Mouse (Mus musculus) liver, adult 2 months (tissue): ENCODE measurements around the gene Trnau1ap. TPM values are rescaled to one million over a fixed set of nuclear protein-coding genes. Genes with fewer than 3 reads are reported as not detected.
A peak's percentile ranks its signal among the peaks of the same experiment; 100 is the strongest.

Experiments used
- DNase-seq: peaks from one replicate; pipeline ENCODE4 v3.0.0-alpha.2; 2011; ENCODE audit warnings: low read depth, low spot score; ENCODE audit errors: extremely low read depth
- H3K27ac ChIP-seq: fragments of 200-500 bp; replicated peaks from 2 replicates; pipeline ENCODE4 v1.5.1; 2012; ENCODE audit warnings: low read depth, mild to moderate bottlenecking, control low read depth, inconsistent platforms, low read length; ENCODE audit not compliant: insufficient read depth
- H3K27me3 ChIP-seq: fragments of 200-500 bp; 2 replicates; pipeline ENCODE4 v1.6.1; 2012; ENCODE audit warnings: mild to moderate bottlenecking, moderate library complexity, low read length, inconsistent platforms; ENCODE audit not compliant: control insufficient read depth, insufficient read depth
- H3K36me3 ChIP-seq: fragments of 200-500 bp; 2 replicates; pipeline ENCODE4 v1.6.1; 2012; ENCODE audit warnings: low read length, inconsistent platforms; ENCODE audit not compliant: control insufficient read depth, insufficient read depth
- H3K4me1 ChIP-seq: fragments of 200-500 bp; 2 replicates; pipeline ENCODE4 v1.6.1; 2011; ENCODE audit warnings: low read length; ENCODE audit not compliant: control insufficient read depth, insufficient read depth
- H3K4me3 ChIP-seq: fragments of 200-500 bp; 2 replicates; pipeline ENCODE4 v1.5.1; 2011; ENCODE audit warnings: low read depth, mild to moderate bottlenecking, control low read depth, low read length, moderate library complexity; ENCODE audit not compliant: insufficient read depth
- H3K79me2 ChIP-seq: fragments of 200-500 bp; 2 replicates; pipeline ENCODE4 v1.6.1; 2012; ENCODE audit warnings: inconsistent platforms, mild to moderate bottlenecking, low read length, moderate library complexity; ENCODE audit not compliant: control insufficient read depth, insufficient read depth
- H3K9ac ChIP-seq: fragments of 200-500 bp; 2 replicates; pipeline ENCODE4 v1.6.1; 2012; ENCODE audit warnings: low read depth, mild to moderate bottlenecking, control low read depth, inconsistent platforms, low read length
- CTCF ChIP-seq: fragments of 200-500 bp; IDR thresholded peaks from 2 replicates; pipeline ENCODE4 v1.5.1; 2011; ENCODE audit warnings: low read depth, low read length, control low read depth
- POLR2A ChIP-seq: fragments of 200-500 bp; IDR thresholded peaks from 2 replicates; pipeline ENCODE4 v1.6.1; 2011; ENCODE audit warnings: low read length, control low read depth; ENCODE audit not compliant: insufficient read depth; ENCODE audit errors: extremely low read depth
- WGBS: fragments of 180-500 bp; shearing (Covaris S2); methylation state at CpG from one replicate; pipeline ENCODE4 v1.1.7; 2018; 5-methylcytosine and 5-hydroxymethylcytosine counted together
- polyA plus RNA-seq: library from polyadenylated mRNA; depleted of rRNA; stranded (reverse); fragments of >200 nt; gene quantifications from 2 replicates; pipeline ENCODE4 v1.2.3, GENCODE M21; 2012
- total RNA-seq: library from RNA; depleted of rRNA; stranded (reverse); fragments of >200 nt; gene quantifications from 2 replicates; pipeline ENCODE4 v1.2.3, GENCODE M21; 2014

The Trnau1ap gene
- total and polyA plus RNA-seq, 2 experiments = 12.2 to 29.5 TPM

GRCm38 (mm10) chr4:132338943-132339342 lies 9.6 kb upstream of the Trnau1ap start:
- H3K27ac ChIP-seq = no peak overlapping the region
- H3K9ac ChIP-seq = no peak overlapping the region
- peaks cover 8% of the 10 kb centered on the region for H3K79me2 ChIP-seq
- no peaks in the 10 kb centered on the region for H3K27me3 ChIP-seq
- WGBS = 77% methylated on average over 13 of the region's 13 CpGs
- no peaks in the 10 kb centered on the region for H3K36me3 ChIP-seq
- no peak for TF ChIP-seq POLR2A
- no peak for TF ChIP-seq CTCF
- no peak for DNase-seq
- H3K4me3 ChIP-seq = no peak overlapping the region
- no peaks in the 10 kb centered on the region for H3K4me1 ChIP-seq

- Histone ChIP-seq H3K4me3 (no peak overlapping the region), H3K9ac (no peak overlapping the region), H3K27me3 (no peaks in the 10 kb centered on the region), H3K4me1 (peaks cover 8% of the 10 kb centered on the region), H3K36me3 (no peaks in the 10 kb centered on the region), H3K27ac (no peak overlapping the region), H3K79me2 (0 out of 2 replicates have a peak, but pooled peaks cover 6% of the 10 kb centered on the region)
- DNase-seq = no peak
- no peak for TF ChIP-seq POLR2A
- no peak for TF ChIP-seq CTCF
- WGBS = 67% methylated on average over 6 of the region's 6 CpGs
Measured at GRCm38 (mm10) chr4:132332880-132333279, 3.5 kb upstream of the Trnau1ap start.

- DNase-seq = no peak
- Histone ChIP-seq H3K27ac (no peak overlapping the region), H3K36me3 (no peaks in the 10 kb centered on the region), H3K27me3 (no peaks in the 10 kb centered on the region), H3K9ac (no peak overlapping the region), H3K4me1 (peaks cover 8% of the 10 kb centered on the region), H3K4me3 (no peak overlapping the region), H3K79me2 (0 out of 2 replicates have a peak, but pooled peaks cover 6% of the 10 kb centered on the region)
- WGBS = 84% methylated on average over 3 of the region's 3 CpGs
- no peak for TF ChIP-seq POLR2A
- no peak for TF ChIP-seq CTCF
Measured at GRCm38 (mm10) chr4:132331960-132332359, 2.6 kb upstream of the Trnau1ap start.

- peak overlapping the region; percentile 79 for H3K9ac ChIP-seq
- H3K27ac ChIP-seq = peak overlapping the region; percentile 86
- peaks cover 8% of the 10 kb centered on the region for H3K4me1 ChIP-seq
- peaks cover 3% of the 10 kb centered on the region; the same call in 1 of the 2 replicates for H3K36me3 ChIP-seq
- H3K79me2 ChIP-seq = 0 out of 2 replicates have a peak, but pooled peaks cover 6% of the 10 kb centered on the region
- TF ChIP-seq POLR2A (no peak), CTCF (no peak)
- DNase-seq = peak; percentile 61
- WGBS = 10% methylated on average over 10 of the region's 10 CpGs
- H3K4me3 ChIP-seq = peak overlapping the region; percentile 81
- no peaks in the 10 kb centered on the region for H3K27me3 ChIP-seq
Measured at GRCm38 (mm10) chr4:132329835-132330354, 557 bp upstream of the Trnau1ap start.

GRCm38 (mm10) chr4:132328391-132328982 lies 851 bp downstream of the Trnau1ap start:
- Histone ChIP-seq H3K27ac (no peak overlapping the region), H3K4me1 (peaks cover 8% of the 10 kb centered on the region), H3K79me2 (0 out of 2 replicates have a peak, but pooled peaks cover 6% of the 10 kb centered on the region), H3K9ac (peak overlapping the region; percentile 91; the same call in 1 of the 2 replicates), H3K27me3 (no peaks in the 10 kb centered on the region), H3K36me3 (peaks cover 5% of the 10 kb centered on the region; the same call in 1 of the 2 replicates), H3K4me3 (peak overlapping the region; percentile 81; the same call in 1 of the 2 replicates)
- no peak for TF ChIP-seq CTCF
- TF ChIP-seq POLR2A = no peak
- no peak for DNase-seq
- 69% methylated on average over 14 of the region's 14 CpGs for WGBS

GRCm38 (mm10) chr4:132326481-132326880 lies 2.9 kb downstream of the Trnau1ap start:
- no peak overlapping the region for H3K27ac ChIP-seq
- no peak for DNase-seq
- 0 out of 2 replicates have a peak, but pooled peaks cover 6% of the 10 kb centered on the region for H3K79me2 ChIP-seq
- TF ChIP-seq CTCF = no peak
- TF ChIP-seq POLR2A = no peak
- H3K9ac ChIP-seq = no peak overlapping the region
- no peaks in the 10 kb centered on the region for H3K27me3 ChIP-seq
- H3K4me1 ChIP-seq = peaks cover 8% of the 10 kb centered on the region
- no peak overlapping the region for H3K4me3 ChIP-seq
- H3K36me3 ChIP-seq = peaks cover 7% of the 10 kb centered on the region; the same call in 1 of the 2 replicates
- WGBS = 83% methylated on average over 5 of the region's 5 CpGs
